Mouse (Mus musculus): ENCODE measurements around the gene Nlgn2. TPM values are rescaled to one million over a fixed set of nuclear protein-coding genes. Genes with fewer than 3 reads are reported as not detected.
A peak's percentile ranks its signal among the peaks of the same experiment; 100 is the strongest.

The Nlgn2 gene
- 0.12 TPM in 1 of 2 replicates, not detected in the other for total RNA-seq (2017)

GRCm38 (mm10) chr11:69837604-69837951 lies at the start of gene Nlgn2:
Gene Nlgn2, minus strand, starts transcription at chr11:69837784.
- no peak for ATAC-seq (ENCODE audit: extremely low read depth, insufficient number of reproducible peaks, low FRiP score, poor library complexity, severe bottlenecking)

DNA sequence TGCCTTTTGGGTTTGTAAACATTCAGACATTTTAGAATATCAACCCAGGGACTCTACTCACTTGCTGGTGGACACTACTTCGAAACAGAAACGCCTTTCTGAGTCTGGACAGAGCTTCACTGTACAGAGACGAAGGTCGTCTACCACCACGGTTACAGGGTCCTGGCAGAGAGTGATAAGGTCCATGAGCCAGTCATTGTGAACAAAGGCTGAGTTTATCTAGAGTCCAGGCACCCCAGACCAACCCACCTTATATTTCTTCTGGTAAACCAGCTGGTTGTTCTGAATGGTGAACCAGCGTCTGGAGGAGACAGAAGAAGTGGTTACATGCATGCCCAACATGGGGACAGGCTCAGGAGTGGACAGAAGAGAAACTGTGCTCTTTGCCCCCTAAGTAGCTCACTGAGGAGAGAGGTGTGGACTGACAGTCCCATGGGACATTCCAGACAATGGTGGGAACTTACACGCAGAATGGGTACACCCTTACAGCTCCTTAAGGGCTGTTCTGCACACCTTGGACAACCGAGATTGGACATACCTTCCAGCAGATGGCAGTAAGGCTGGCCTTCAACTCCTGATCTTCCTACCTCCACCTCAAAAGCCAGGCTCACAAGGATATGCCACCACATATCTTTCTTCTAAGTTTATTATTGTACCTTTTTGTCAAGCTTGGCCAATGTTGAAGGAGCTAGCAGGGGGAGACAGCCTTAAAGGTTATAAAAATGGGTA lies 49.5 kb upstream of the Nlgn2 start:
- no peak for ATAC-seq (ENCODE audit: extremely low read depth, insufficient number of reproducible peaks, low FRiP score, poor library complexity, severe bottlenecking)

- ATAC-seq (ENCODE audit: extremely low read depth, insufficient number of reproducible peaks, low FRiP score, poor library complexity, severe bottlenecking), result no peak
Measured at GRCm38 (mm10) chr11:69884663-69885062, 47.1 kb upstream of the Nlgn2 start.

DNA sequence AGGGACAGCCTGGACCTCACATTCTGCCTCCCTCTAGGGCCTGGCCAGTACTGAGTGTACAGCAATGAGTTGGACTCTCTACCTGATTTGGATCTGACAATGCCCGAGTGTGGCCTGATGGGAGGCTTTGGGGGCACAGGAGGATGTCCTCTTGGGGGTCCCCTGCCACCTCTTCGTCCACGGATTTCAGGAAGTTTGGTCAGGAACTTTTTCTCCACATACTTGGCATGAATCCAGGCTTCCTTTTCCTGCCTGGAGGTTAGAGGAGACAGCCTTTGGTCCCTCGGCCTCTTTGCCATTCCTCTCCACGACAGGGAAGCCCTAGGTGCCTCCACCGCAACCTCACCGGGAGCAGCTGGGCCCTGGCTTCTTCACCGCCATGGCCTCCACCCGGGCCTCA lies 46.7 kb upstream of the Nlgn2 start:
- ATAC-seq (ENCODE audit: extremely low read depth, insufficient number of reproducible peaks, low FRiP score, poor library complexity, severe bottlenecking), result no peak

DNA sequence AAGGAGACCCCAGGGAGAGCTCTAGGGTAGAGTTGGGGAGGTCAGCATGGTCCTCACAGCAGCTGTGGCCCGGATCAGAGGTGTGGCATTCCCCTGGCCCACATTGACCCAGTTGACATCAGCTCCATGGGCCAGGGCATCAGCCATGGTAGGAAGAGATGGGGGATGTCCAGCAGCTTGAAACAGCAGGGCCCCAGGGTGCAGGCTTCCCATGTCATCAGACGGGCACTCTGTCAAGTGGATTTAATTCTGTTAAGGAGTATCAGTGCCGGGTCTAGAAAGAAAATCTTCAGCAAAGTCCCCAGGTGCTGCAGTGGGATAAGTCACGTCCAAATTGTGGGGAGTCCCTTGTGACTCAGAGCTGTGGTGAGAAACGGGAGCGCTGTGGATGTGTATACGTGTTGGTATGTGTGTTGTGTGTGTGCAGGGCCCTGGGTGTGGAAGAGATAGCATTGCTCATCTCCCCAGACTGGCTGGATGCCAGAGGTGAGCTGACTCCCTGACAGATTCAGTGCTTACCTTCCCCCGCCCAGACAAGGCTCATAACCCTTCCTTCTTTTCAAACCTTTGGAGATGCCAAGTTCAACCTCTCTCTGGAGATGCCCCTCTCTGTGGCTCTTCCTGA lies 46.1 kb upstream of the Nlgn2 start:
- ATAC-seq (ENCODE audit: extremely low read depth, insufficient number of reproducible peaks, low FRiP score, poor library complexity, severe bottlenecking), result no peak

DNA sequence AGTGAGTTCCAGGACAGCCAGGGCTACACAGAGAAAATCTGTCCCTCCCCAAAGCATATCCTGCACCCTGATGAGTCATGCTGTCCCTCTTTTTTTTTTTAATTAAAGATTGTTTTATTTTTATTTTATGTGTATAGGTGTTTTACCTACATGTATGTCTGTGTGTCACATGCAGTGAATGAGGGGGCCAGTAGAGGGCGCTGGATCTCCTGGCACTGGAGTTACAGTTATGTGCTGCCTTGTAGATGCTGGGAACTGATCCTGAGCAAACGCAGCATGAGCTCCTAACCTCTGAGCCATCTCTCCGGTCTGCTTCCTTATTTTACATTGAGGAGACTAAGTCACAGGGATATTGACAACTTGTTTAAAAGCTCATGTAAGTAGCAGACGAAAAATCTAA lies 45.5 kb upstream of the Nlgn2 start:
- no peak for ATAC-seq (ENCODE audit: extremely low read depth, insufficient number of reproducible peaks, low FRiP score, poor library complexity, severe bottlenecking)

GRCm38 (mm10) chr11:69881787-69882670 lies 44.4 kb upstream of the Nlgn2 start:
- no peak for ATAC-seq (ENCODE audit: extremely low read depth, insufficient number of reproducible peaks, low FRiP score, poor library complexity, severe bottlenecking)

DNA sequence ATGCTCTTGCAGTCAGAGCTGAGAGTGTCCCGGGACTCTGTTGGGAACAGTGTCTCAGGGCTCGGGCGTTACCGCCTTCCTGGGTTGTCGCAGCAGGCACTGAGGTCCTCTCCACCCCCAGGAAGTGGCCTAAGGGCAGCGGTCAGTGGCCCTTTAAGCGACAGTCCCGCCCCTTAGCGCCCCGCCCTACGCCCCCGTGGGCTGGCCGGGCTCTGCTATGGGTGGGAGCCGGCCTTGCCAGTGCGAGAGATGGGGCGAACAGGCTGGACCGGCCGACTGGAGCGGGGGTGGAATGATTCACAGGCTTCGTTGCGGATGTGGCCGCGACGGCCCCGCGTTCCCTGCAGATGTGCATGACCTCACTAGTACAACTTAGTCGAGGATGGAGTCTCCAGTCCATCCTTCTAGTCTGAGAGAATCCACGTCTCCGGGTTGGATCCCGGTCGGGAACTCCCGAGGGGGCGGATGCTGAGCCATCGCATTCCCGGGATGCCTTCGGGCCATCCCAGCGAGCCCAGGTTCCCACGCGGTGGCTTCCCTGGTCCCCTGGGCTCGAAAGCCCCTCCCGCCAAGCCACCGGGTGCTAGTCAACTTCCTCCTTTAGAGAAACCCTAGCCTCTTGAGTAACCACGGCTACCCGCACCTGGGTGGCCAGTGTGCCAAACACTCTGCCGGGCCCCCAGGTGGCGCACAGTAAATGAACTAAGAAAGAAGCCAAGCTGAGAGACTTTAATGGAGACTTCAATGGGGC lies 43.4 kb upstream of the Nlgn2 start, which contains the start of gene Kctd11:
Gene Kctd11 (minus strand): TSS at position 554 of the 751 bp plus-strand sequence.
- peak; percentile 80 for ATAC-seq (ENCODE audit: extremely low read depth, insufficient number of reproducible peaks, low FRiP score, poor library complexity, severe bottlenecking)

- ATAC-seq (ENCODE audit: extremely low read depth, insufficient number of reproducible peaks, low FRiP score, poor library complexity, severe bottlenecking), result peak; percentile 35; the same call in 1 of the 2 replicates
Measured at GRCm38 (mm10) chr11:69880506-69880852, 42.9 kb upstream of the Nlgn2 start.

DNA sequence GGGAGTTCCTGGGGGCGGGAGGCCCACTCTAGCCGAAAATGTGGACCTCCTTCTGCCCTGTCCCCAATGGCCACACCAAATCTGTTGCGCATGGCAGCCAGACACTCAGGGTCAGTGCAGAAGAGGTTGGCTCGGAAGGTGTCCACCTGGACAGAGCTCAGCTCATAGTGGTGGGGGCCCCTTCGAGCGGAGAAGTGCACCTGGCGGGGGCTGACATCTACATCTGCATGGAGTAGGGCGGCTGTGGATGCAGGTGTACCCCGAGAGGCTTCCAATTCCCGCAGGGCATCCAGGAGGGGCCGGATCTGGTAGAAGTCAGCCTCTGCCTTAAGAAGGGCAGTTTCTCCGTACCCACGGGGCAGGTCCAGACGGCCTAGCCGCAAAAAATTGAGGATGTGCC lies 42.1 kb upstream of the Nlgn2 start:
- ATAC-seq (ENCODE audit: extremely low read depth, insufficient number of reproducible peaks, low FRiP score, poor library complexity, severe bottlenecking), result no peak

DNA sequence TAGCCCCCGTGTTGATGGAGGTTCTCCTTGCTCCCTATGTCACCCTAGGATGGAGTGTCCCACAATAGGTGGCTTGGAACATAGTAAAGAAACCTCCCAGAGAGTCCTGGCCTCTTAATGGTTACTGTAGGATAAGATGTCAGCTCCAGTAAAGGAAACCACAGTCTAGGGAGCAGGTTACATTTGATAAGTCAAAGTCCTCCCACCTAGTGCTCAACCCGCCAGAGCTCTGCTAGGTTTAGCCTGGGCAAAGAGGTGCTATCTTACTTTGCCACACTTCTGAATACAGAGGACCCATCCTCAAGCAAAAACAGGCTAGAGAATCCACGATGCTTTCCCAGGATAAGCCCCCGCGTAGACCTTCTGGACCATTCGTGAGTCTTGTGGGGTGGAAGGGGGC lies 41.4 kb upstream of the Nlgn2 start:
- no peak for ATAC-seq (ENCODE audit: extremely low read depth, insufficient number of reproducible peaks, low FRiP score, poor library complexity, severe bottlenecking)

- no peak for ATAC-seq (ENCODE audit: extremely low read depth, insufficient number of reproducible peaks, low FRiP score, poor library complexity, severe bottlenecking)
Measured at GRCm38 (mm10) chr11:69878399-69878798, 40.8 kb upstream of the Nlgn2 start.

- no peak for ATAC-seq (ENCODE audit: extremely low read depth, insufficient number of reproducible peaks, low FRiP score, poor library complexity, severe bottlenecking)
Measured at GRCm38 (mm10) chr11:69877878-69878277, 40.3 kb upstream of the Nlgn2 start, which contains the start of gene Tmem95. Gene Tmem95, minus strand, starts transcription at chr11:69878018.

DNA sequence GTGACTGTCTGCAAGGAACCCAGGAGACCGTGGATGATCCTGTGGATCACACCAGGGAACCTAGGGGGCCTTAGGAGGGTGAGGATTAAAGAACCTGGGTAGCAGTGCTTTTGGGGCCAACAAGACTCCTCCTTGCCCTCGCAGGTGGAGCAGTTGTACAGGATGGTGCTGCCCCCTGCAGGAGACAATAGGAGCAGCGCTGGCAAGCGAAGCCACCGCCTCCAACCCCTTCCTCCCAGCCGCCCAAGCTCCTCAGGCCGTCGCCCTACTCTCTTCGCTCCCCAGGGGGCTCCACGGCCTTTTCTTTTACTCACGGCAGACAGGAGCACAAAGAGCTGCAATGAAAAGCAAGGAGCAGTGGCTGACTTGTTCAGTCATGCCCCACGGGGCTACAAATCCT lies 39.3 kb upstream of the Nlgn2 start:
- peak; percentile 58 for ATAC-seq (ENCODE audit: extremely low read depth, insufficient number of reproducible peaks, low FRiP score, poor library complexity, severe bottlenecking)

DNA sequence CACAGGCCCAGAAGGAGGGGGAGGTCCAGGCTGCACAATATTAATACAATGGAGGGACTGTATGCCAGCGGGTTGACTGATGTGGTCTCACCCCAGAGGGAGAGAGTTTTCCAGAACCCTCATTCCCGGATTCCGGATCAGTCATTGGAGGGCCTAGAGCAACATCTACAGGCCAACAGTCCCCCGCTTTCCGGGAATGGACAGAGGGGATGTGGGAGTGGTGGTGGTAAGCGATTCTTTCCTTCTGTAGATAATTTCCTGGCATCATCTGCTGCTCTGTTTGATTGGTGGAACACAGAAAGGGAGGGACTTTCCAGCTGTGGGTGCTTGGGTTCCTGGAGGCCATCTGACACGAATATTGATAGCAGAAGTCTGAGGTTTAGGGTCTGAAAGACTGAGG lies 38.6 kb upstream of the Nlgn2 start:
- ATAC-seq (ENCODE audit: extremely low read depth, insufficient number of reproducible peaks, low FRiP score, poor library complexity, severe bottlenecking), result no peak

GRCm38 (mm10) chr11:69872451-69872850 lies 34.9 kb upstream of the Nlgn2 start:
- no peak for ATAC-seq (ENCODE audit: extremely low read depth, insufficient number of reproducible peaks, low FRiP score, poor library complexity, severe bottlenecking)

GRCm38 (mm10) chr11:69871822-69872221 lies 34.2 kb upstream of the Nlgn2 start:
- ATAC-seq (ENCODE audit: extremely low read depth, insufficient number of reproducible peaks, low FRiP score, poor library complexity, severe bottlenecking), result no peak

DNA sequence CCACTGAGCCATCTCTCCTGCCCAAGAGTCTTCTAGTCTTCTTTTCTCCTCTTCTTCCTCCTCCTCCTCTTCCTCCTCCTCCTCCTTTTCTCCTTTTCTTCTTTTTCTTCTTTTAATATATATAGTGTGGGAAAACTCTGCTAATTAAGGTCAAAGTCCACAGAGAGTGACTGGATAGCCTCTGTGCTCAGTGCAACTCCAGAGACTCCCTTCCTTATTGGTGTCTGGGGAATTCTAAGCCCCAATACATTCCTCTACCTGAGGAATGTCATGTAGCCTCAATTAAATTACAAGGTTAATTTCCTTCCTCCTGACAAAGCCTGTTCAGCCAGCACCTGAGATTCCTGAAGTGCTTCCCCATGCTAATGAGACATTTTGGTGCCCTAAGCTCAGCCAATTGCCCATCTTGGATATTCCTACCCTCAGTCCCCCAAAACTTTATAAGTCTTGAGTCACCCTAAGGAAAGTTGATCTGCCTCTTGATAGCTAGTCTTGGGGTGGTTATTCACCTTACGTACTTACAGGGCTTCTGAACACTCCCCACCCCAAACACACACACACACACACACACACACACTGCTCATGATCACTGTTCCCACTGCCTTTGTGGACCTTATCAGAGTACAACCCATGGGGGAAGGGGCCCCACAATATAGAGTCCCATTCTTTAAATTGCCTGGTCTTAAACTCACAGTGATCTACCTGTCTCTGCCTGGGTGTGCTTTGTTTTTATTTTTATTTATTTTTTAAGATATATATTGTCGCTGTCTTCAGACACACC lies 32.9 kb upstream of the Nlgn2 start:
- ATAC-seq (ENCODE audit: extremely low read depth, insufficient number of reproducible peaks, low FRiP score, poor library complexity, severe bottlenecking), result no peak
